Mouse (Mus musculus): ENCODE data around the gene Btf3l4. TPM values are rescaled to one million over a fixed set of nuclear protein-coding genes. Genes with fewer than 3 reads are reported as not detected.

The Btf3l4 gene
- polyA plus RNA-seq, 1 experiment from 2014 or later = 211 TPM

DNA sequence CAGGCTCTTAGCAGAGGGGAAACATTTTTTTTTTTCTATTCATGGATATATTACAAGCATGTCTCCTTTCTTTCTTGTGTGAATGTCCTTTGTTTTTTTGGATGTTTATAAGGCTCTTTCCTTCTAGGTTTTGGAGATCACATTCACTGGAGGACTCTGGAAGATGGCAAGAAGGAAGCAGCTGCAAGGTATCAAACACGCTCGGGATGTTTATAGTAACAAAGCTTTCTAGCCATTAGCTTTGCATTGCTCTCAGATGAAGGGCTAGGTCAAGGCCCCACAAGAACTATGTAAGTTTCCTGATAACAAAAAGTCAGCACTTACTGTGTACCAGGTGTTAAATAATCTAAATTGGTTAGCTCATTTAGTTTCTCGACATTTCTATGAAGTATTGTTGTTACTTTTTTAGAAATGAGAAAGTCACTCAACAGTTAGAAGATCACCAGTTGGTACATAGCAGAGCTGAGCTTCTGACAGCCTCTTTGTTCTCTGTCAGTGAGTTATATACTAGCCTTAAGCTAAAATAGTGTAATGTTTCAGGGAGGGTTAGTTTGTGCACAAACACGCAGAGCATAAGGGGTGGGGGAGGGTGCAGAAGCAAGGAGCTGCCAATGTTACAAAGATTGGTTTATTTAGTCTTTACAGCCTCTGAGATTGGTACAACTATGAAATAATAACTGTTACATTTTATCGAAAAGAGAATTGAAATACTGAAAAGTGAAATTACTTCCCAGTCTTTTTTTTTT is 12.6 kb upstream of the Btf3l4 start:
- no peaks in the 10 kb centered on the region for H3K9me3 ChIP-seq (ENCODE audit: control insufficient read depth, low read length)
- H3K27me3 ChIP-seq (replicated peaks; ENCODE audit: control insufficient read depth, insufficient read depth, low read length) = no peaks in the 10 kb centered on the region
- no peak overlapping the region for H3K4me3 ChIP-seq (replicated peaks; ENCODE audit: low read length)
- no peak overlapping the region for H3K27ac ChIP-seq (ENCODE audit: low read length)
- no peak overlapping the region for H3K9ac ChIP-seq (replicated peaks; ENCODE audit: low read depth, low read length)
- H3K36me3 ChIP-seq (ENCODE audit: control insufficient read depth, insufficient read depth) = no peaks in the 10 kb centered on the region
- 91% methylated on average over 5 of the region's 5 CpGs for whole genome bisulfite sequencing
- no peak overlapping the region for H3K4me2 ChIP-seq (ENCODE audit: low read length)
- ATAC-seq = no peak
- H3K4me1 ChIP-seq (replicated peaks; ENCODE audit: control insufficient read depth, insufficient read depth, low read length) = peaks cover 21% of the 10 kb centered on the region

DNA sequence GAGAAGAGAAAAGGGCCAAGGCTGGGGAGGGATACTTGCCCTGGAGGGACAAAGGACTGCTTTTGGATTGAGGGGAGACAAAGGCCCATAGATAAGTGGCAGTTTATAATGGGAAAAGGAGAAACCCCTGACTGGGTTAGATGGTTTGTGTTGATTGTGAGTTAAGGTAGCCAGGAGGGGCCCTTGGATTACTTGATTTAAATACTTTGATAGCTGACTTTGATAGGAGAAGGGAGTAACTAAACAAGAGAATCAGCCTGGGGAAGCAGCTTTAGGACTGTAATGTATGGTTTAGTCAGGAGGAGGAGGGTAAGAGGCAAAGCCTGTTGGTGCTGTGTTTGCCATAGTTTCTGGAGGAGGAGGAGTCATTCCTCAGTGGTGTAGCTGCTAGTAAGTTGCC is 9.9 kb upstream of the Btf3l4 start:
- no peak overlapping the region for H3K4me2 ChIP-seq (ENCODE audit: low read length)

DNA sequence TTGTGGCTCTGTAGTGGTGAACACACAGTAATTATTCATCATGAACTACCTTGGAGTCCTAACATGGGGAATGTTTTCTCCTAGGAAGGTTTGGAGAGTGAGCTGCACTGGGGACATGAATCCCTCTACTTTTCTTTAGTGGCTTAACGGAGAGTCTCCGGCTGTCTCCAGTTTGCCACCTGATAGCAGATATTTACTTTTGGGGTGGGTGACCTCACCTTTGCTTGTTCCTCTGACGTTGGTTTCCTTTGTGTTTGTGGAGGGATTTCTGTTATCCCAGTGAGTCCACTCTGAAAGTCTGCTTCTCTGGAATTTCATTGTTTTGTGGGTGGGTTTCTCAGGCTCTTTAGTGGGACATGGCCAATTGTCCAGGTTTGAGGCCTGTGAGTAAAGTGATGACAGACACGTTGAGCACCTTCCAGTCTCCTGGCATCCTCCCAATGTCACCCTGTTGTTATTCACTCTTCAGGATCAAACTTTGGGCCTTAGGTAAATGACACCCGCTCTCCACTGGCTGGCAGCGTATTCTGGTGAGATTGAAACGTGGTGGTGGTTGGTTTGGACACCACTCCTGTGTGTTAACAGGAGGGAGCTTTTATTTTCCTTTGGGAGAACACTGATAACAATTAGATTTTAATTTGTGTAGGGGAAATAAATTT is 8.6 kb upstream of the Btf3l4 start:
- no peak overlapping the region for H3K27ac ChIP-seq (ENCODE audit: low read length)
- H3K4me3 ChIP-seq (replicated peaks; ENCODE audit: low read length) = no peak overlapping the region
- WGBS = 86% methylated on average over 7 of the region's 7 CpGs

More for the DNA sequence above, 9.9 kb upstream of the Btf3l4 start:
- no peak for ATAC-seq
- Histone ChIP-seq H3K9ac (replicated peaks; ENCODE audit: low read depth, low read length) (no peak overlapping the region), H3K36me3 (ENCODE audit: control insufficient read depth, insufficient read depth) (no peaks in the 10 kb centered on the region), H3K27me3 (replicated peaks; ENCODE audit: control insufficient read depth, insufficient read depth, low read length) (no peaks in the 10 kb centered on the region), H3K4me3 (replicated peaks; ENCODE audit: low read length) (no peak overlapping the region), H3K4me1 (replicated peaks; ENCODE audit: control insufficient read depth, insufficient read depth, low read length) (peaks cover 4% of the 10 kb centered on the region), H3K27ac (ENCODE audit: low read length) (no peak overlapping the region), H3K9me3 (ENCODE audit: control insufficient read depth, low read length) (no peaks in the 10 kb centered on the region)

DNA sequence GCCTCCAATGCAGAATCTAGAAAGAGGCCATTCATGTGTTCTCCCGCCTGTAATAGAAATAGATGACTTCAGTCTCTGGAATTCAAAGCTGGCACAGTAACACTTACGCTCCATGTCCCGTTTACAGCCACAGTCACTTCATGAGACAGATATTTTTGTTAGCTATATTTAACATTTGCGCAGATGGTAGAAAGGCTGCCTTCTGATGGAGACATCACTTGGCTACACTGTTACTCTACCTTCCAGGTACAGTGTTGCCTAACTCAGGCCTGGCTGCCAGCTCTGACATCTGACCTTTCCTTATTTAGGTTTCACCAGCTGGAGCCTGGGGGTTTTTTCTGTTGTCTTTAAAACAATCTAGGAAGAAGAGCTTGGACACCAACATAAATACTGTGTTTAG is 4.6 kb upstream of the Btf3l4 start:
- Histone ChIP-seq H3K27me3 (replicated peaks; ENCODE audit: control insufficient read depth, insufficient read depth, low read length) (no peaks in the 10 kb centered on the region), H3K27ac (ENCODE audit: low read length) (no peak overlapping the region), H3K9ac (replicated peaks; ENCODE audit: low read depth, low read length) (no peak overlapping the region), H3K4me3 (replicated peaks; ENCODE audit: low read length) (no peak overlapping the region), H3K36me3 (ENCODE audit: control insufficient read depth, insufficient read depth) (no peaks in the 10 kb centered on the region), H3K9me3 (ENCODE audit: control insufficient read depth, low read length) (no peaks in the 10 kb centered on the region), H3K4me2 (ENCODE audit: low read length) (no peak overlapping the region), H3K4me1 (replicated peaks; ENCODE audit: control insufficient read depth, insufficient read depth, low read length) (peaks cover 20% of the 10 kb centered on the region)
- no peak for ATAC-seq
- WGBS = 78% methylated on average over 4 of the region's 4 CpGs

More for the DNA sequence above, 8.6 kb upstream of the Btf3l4 start:
- ATAC-seq = no peak
- Histone ChIP-seq H3K4me2 (ENCODE audit: low read length) (no peak overlapping the region), H3K36me3 (ENCODE audit: control insufficient read depth, insufficient read depth) (no peaks in the 10 kb centered on the region), H3K9me3 (ENCODE audit: control insufficient read depth, low read length) (no peaks in the 10 kb centered on the region), H3K9ac (replicated peaks; ENCODE audit: low read depth, low read length) (no peak overlapping the region), H3K27me3 (replicated peaks; ENCODE audit: control insufficient read depth, insufficient read depth, low read length) (no peaks in the 10 kb centered on the region), H3K4me1 (replicated peaks; ENCODE audit: control insufficient read depth, insufficient read depth, low read length) (peaks cover 3% of the 10 kb centered on the region; the same call in 1 of the 2 replicates)

DNA sequence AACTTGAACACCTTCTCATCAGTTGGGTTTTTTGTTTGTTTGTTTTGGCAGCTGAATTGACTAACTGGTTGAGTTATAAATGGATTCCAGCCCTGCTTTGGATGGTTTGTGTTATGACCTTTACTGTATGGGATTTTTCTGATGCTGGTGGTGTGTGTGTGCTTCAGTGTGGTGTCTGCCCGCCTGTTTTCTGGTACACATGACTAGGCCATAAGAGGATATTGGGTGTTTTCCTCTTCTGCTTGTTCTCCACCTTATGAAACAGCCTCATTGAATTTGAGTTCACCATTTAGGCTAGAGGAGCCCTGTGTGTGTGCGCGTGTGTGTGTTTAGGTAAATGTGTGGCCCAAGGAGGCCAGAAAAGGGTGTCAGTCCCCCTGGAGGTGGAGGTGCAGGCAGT is 2.1 kb upstream of the Btf3l4 start:
- H3K36me3 ChIP-seq (ENCODE audit: control insufficient read depth, insufficient read depth) = no peaks in the 10 kb centered on the region
- no peaks in the 10 kb centered on the region for H3K27me3 ChIP-seq (replicated peaks; ENCODE audit: control insufficient read depth, insufficient read depth, low read length)
- H3K4me2 ChIP-seq (ENCODE audit: low read length) = peak overlapping the region; percentile 60
- H3K4me3 ChIP-seq (replicated peaks; ENCODE audit: low read length) = peak overlapping the region; percentile 68
- peaks cover 30% of the 10 kb centered on the region for H3K4me1 ChIP-seq (replicated peaks; ENCODE audit: control insufficient read depth, insufficient read depth, low read length)
- H3K9ac ChIP-seq (replicated peaks; ENCODE audit: low read depth, low read length) = peak overlapping the region; percentile 98
- no peak overlapping the region for H3K27ac ChIP-seq (ENCODE audit: low read length)
- WGBS = 62% methylated on average over 3 of the region's 3 CpGs
- ATAC-seq = no peak
- no peaks in the 10 kb centered on the region for H3K9me3 ChIP-seq (ENCODE audit: control insufficient read depth, low read length)

DNA sequence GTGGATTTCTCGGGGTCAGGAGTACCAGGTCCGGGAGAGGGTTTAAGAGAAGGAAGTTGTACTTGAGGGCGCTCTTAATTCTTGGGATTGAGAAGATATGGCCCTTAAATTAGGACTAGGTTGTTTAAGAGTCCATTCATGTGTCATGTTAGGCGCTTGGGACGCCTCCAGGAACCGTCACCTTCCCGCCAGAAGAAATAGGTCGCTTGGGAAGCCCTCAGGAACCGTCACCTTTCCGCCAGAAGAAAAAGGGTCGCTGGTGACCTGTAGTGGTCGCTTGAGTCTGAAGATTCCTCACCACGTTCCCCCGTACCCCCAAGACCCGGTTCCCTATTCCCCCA is 1.5 kb upstream of the Btf3l4 start:
- peaks cover 30% of the 10 kb centered on the region for H3K4me1 ChIP-seq (replicated peaks; ENCODE audit: control insufficient read depth, insufficient read depth, low read length)
- H3K36me3 ChIP-seq (ENCODE audit: control insufficient read depth, insufficient read depth) = no peaks in the 10 kb centered on the region
- H3K27ac ChIP-seq (ENCODE audit: low read length) = peak overlapping the region; percentile 100
- WGBS = under 1% methylated on average over 15 of the region's 15 CpGs
- ATAC-seq = no peak
- peak overlapping the region; percentile 60 for H3K4me2 ChIP-seq (ENCODE audit: low read length)
- no peaks in the 10 kb centered on the region for H3K9me3 ChIP-seq (ENCODE audit: control insufficient read depth, low read length)
- H3K27me3 ChIP-seq (replicated peaks; ENCODE audit: control insufficient read depth, insufficient read depth, low read length) = no peaks in the 10 kb centered on the region
- peak overlapping the region; percentile 98 for H3K9ac ChIP-seq (replicated peaks; ENCODE audit: low read depth, low read length)
- H3K4me3 ChIP-seq (replicated peaks; ENCODE audit: low read length) = peak overlapping the region; percentile 68

DNA sequence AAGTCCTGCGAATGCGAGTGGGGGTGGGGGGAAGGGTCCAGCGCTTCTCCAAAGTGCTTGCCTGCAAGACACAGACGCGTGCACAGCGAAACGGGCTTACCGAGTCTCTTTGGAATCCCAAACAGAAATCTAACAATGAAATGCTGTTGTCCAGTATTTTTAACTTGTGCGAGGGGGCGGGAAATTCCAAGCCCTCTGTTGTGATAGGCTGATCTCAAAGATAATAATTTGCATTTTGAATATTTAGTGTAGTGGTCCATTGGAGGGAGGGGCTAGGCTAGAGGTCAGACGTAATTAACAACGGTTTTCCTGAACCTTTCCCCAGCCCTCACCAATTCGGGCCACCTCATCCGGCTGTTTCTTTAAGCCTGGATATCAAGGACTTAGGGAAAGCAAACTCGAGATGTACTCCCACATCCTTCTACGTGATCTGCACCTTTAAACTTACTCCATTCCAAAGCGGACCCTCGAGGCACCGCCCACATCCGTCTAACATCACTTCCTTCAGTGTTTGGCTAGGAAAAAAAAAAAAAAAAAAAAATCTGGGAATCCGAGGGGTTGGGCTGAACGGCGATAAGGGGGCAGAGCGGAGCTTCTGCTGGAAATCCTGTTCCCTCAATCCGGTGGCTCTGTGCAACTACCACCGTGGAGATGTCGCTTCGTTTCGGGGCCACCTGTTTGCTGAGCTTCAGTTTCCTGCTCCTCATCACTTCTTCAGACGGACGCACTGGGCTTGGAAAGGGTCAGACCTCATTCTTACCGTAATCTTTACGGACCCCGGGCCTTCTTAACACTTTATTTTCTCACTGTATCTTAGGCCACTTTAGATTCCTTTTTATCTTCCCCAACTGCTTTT is 929 bp upstream of the Btf3l4 start, which contains the start of gene Txndc12:
TSS of gene Txndc12 (plus strand) at position 487 of the 856 bp plus-strand sequence.
- Histone ChIP-seq H3K9ac (replicated peaks; ENCODE audit: low read depth, low read length) (peak within 1 kb of the TSS; percentile 98), H3K27me3 (replicated peaks; ENCODE audit: control insufficient read depth, insufficient read depth, low read length) (no peaks in the 10 kb centered on the region), H3K4me3 (replicated peaks; ENCODE audit: low read length) (peak within 1 kb of the TSS; percentile 68), H3K4me2 (ENCODE audit: low read length) (peak within 1 kb of the TSS; percentile 60), H3K36me3 (ENCODE audit: control insufficient read depth, insufficient read depth) (no peaks in the 10 kb centered on the region), H3K27ac (ENCODE audit: low read length) (peak within 1 kb of the TSS; percentile 100), H3K9me3 (ENCODE audit: control insufficient read depth, low read length) (no peaks in the 10 kb centered on the region), H3K4me1 (replicated peaks; ENCODE audit: control insufficient read depth, insufficient read depth, low read length) (peaks cover 30% of the 10 kb centered on the region)
- peak; percentile 73 for ATAC-seq
- under 1% methylated on average over 34 of the region's 34 CpGs for WGBS

DNA sequence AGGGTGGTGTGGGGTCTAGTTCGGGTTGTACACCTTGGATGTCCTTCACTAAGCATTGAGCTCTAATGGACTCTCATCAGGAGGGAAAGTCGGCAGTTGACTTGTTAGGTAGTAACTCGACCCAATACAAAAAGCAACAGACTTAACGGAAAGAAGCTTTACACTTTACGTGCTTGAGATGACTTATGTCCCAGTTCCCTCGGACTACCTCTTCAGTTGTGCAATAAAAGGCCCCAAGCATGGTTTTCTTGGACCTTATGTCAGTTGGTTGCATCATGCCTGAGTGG is 357 bp upstream of the Btf3l4 start:
- Histone ChIP-seq H3K4me2 (ENCODE audit: low read length) (peak overlapping the region; percentile 60), H3K27ac (ENCODE audit: low read length) (peak overlapping the region; percentile 100), H3K4me1 (replicated peaks; ENCODE audit: control insufficient read depth, insufficient read depth, low read length) (peaks cover 30% of the 10 kb centered on the region), H3K9me3 (ENCODE audit: control insufficient read depth, low read length) (no peaks in the 10 kb centered on the region), H3K36me3 (ENCODE audit: control insufficient read depth, insufficient read depth) (peaks cover 3% of the 10 kb centered on the region; the same call in 1 of the 2 replicates), H3K9ac (replicated peaks; ENCODE audit: low read depth, low read length) (peak overlapping the region; percentile 98), H3K27me3 (replicated peaks; ENCODE audit: control insufficient read depth, insufficient read depth, low read length) (no peaks in the 10 kb centered on the region), H3K4me3 (replicated peaks; ENCODE audit: low read length) (peak overlapping the region; percentile 68)
- ATAC-seq = no peak
- WGBS = under 1% methylated on average over 6 of the region's 6 CpGs

DNA sequence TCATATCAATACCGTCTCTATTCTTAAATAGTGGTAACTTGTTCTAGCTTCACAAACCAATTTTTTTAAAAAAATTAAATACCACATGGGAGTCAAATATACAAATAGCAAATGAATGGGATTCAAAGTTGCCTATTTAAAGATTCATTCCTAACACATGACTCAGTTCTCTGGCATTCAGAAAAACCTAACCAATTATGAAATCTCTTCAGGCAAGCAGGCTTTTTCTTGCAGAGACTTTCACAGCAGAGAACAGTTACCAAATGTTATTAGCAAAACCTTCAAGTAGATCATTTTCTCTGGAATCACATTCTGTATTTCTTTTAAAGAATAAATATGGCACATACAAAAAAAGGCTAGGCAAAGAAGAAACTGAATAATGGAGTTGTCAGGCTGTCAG is 2.7 kb downstream of the Btf3l4 start:
- peak overlapping the region; percentile 21; the same call in 1 of the 2 replicates for H3K4me2 ChIP-seq (ENCODE audit: low read length)
- H3K4me1 ChIP-seq (replicated peaks; ENCODE audit: control insufficient read depth, insufficient read depth, low read length) = peaks cover 16% of the 10 kb centered on the region
- H3K27me3 ChIP-seq (replicated peaks; ENCODE audit: control insufficient read depth, insufficient read depth, low read length) = no peaks in the 10 kb centered on the region
- no peak overlapping the region for H3K4me3 ChIP-seq (replicated peaks; ENCODE audit: low read length)
- H3K27ac ChIP-seq (ENCODE audit: low read length) = no peak overlapping the region
- H3K36me3 ChIP-seq (ENCODE audit: control insufficient read depth, insufficient read depth) = peaks cover 12% of the 10 kb centered on the region
- no peak for ATAC-seq
- H3K9ac ChIP-seq (replicated peaks; ENCODE audit: low read depth, low read length) = no peak overlapping the region
- 89% methylated on average over 1 of the region's 1 CpGs for WGBS
- H3K9me3 ChIP-seq (ENCODE audit: control insufficient read depth, low read length) = no peaks in the 10 kb centered on the region

All from forebrain, embryonic 16.5 days (tissue).